Mouse (Mus musculus) heart, postnatal 25 days (tissue): ENCODE data around the gene Fam166b. TPM values are rescaled to one million over a fixed set of nuclear protein-coding genes. Genes with fewer than 3 reads are reported as not detected.

Source experiments
- DNase-seq: peaks from one replicate; pipeline ENCODE4 v3.0.0; 2022; ENCODE audit warnings: low spot score
- intact Hi-C: fragments of 180-260 bp; cut with DNase I; formaldehyde crosslinking; loops from one replicate; pipeline ENCODE4 v1.15.1; 2025
- total RNA-seq, 2 experiments: library from RNA; stranded (reverse); gene quantifications; 2 replicates each; pipeline ENCODE4 v1.2.3; 2021

Gene Fam166b
- total RNA-seq, 2 experiments from 2014 or later, result not detected

- no peak for DNase-seq
- intact Hi-C loops, result no loop called here
These were observed 3.9 kb upstream of the Fam166b start for GRCm38 (mm10) chr4:43432832-43433231.

DNA sequence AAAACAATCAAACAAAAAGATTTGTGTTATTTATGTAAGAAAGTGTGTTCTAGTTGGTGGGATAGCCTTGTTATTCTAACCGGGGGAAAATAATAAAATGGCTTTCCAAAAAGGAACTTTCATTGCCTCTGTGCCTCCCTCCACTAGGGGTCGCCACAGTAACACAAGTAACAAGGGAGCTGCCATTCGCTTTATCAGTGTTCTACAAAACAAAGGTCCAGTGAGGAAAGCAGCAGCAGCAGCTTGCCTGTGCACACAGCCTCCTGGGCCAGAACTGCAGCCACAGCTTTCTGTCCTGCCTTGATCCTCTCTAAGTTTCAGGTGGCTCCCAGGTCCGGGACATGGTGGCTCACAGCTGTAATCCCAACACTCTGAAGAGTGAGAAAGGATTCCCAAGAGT is 2.8 kb upstream of the Fam166b start:
- DNase-seq, result no peak
- intact Hi-C loops, result no loop called here

GRCm38 (mm10) chr4:43428180-43428861 is 613 bp downstream of the Fam166b start:
- DNase-seq, result no peak
- intact Hi-C loops, result no loop called here

- intact Hi-C loops, result no loop called here
- no peak for DNase-seq
These were observed 1.3 kb downstream of the Fam166b start for GRCm38 (mm10) chr4:43427501-43428179.

DNA sequence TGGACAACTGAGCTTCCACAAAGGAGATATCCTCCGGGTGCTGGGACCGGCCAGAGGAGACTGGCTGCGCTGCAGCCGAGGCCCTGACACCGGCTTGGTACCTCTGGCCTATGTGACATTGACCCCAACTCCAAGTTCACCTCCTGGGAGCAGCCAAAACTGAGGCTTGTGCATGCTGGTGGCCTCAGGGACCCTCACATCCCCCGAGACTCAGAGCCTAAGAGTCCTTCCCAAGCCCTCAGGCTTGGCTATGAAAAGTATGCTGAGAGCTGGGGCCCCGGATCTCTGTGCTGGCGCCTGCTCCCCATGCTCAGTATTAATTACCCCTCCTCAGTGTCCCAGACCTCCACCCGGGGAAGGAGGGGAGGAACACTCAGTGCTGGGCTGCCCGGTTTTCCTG is 2.4 kb downstream of the Fam166b start:
- intact Hi-C loops, result no loop called here
- no peak for DNase-seq

GRCm38 (mm10) chr4:43425648-43426380 is 3.1 kb downstream of the Fam166b start:
- no peak for DNase-seq
- intact Hi-C loops, result no loop called here

GRCm38 (mm10) chr4:43425197-43425596 is 3.7 kb downstream of the Fam166b start:
- intact Hi-C loops, result no loop called here

GRCm38 (mm10) chr4:43424072-43424471 is 4.9 kb downstream of the Fam166b start:
- no peak for DNase-seq
- intact Hi-C loops, result loop anchor here (5.0 kb wide), 1 partner anchor 372 kb away; no protein-coding TSS in a partner anchor

More at GRCm38 (mm10) chr4:43425197-43425596, 3.7 kb downstream of the Fam166b start:
- DNase-seq, result no peak

DNA sequence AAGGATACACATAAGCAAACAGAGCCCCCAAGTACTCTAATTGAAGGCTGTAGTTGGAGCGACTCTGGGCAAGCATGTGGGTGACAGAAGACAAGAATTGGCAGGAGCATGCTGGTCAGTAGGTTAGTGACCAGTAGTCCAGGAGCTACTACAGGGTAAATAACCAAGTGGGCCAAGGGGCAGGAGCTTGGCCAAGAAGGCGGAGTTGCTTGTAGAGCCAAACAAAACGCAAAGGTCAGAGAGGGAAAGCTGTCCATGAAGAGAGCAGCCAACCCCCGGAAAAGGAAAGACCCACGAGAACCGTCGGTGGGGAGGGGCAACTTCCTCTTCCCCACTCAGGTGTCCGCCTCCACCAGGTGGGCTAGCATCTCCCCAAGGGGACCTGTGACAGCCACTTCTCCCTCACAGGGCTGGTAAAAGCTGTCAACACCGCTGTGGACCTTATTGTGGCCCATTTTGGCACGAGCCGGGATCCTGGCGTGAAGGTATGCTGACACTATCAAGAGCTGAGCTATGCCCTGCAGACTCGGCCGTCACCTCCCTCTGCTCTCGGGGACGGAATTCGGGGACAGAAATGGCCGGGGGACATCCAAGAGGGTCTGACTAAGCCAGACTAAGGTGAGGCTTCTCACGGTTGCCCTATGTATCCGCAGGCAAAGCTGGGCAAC is 5.5 kb downstream of the Fam166b start:
- DNase-seq, result no peak
- intact Hi-C loops, result loop anchor here (5.0 kb wide), 1 partner anchor 371 kb away; no protein-coding TSS in a partner anchor

DNA sequence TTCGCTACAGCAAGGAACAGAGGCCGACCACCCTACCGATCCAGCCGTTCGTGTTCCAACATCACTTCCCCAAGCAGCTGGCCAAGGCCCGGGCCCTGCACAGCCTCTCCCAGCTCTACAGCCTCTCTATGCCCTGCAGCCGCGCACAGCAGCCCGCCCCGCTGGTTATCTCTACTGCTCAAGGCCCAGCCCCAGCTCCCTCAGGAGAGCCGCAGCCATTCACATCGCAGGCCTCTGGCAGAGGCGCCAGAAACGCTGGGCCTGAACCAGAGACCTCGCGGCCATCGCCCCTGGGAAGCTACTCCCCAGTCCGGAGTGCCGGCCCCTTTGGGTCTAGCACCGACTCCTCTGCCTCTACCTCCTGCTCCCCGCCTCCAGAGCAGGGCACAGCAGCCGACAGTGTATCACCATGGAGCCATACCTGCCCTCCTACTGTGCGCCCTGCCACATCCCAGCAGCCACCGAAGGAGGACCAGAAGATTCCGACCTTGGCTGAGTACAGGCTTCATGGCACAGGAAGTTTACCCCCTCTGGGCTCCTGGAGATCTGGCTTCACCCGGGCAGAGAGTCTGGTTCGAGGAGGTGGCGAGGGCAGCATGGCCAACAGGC is 7.2 kb downstream of the Fam166b start:
- no peak for DNase-seq

GRCm38 (mm10) chr4:43420305-43420704 is 8.6 kb downstream of the Fam166b start:
- DNase-seq, result peak; percentile 68
- intact Hi-C loops, result loop anchor here (1.0 to 5.0 kb wide), 3 partner anchors 38 to 368 kb away; partner anchors contain the start of gene Atp8b5

More for the DNA sequence above, 7.2 kb downstream of the Fam166b start:
- intact Hi-C loops, result loop anchor here (1.0 to 5.0 kb wide), 2 partner anchors 68 to 369 kb away; no protein-coding TSS in a partner anchor

DNA sequence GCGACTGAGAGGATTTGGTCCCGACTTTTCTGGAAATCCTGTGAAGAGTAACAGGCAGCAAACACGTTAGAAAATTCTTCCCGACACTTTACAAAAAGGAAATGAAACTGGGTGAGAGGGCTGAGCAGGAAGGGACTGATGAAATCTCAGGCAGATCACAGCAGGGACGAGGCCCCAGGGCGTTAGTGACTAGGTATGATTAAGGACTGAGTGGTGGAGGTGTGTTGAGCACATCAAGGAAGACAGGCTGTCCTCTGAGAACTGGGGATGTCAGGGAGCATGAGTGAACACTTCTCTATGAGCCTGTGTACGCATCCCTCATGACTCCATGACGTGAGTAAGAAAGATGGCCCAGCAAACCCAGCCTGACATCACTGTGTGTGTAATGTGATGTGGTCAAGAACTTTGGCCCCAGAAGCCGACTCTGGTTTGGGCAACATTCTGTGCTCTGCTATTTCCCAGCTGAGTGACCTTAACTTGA is 9.1 kb downstream of the Fam166b start:
- no peak for DNase-seq
- intact Hi-C loops, result loop anchor here (1.0 to 5.0 kb wide), 3 partner anchors 38 to 368 kb away; partner anchors contain the start of gene Atp8b5

GRCm38 (mm10) chr4:43418973-43419656 is 9.8 kb downstream of the Fam166b start:
- DNase-seq, result no peak
- intact Hi-C loops, result no loop called here

GRCm38 (mm10) chr4:43418450-43418849 is 10.5 kb downstream of the Fam166b start:
- intact Hi-C loops, result no loop called here
- no peak for DNase-seq

- no peak for DNase-seq
- intact Hi-C loops, result loop anchor here (1.0 kb wide), 1 partner anchor 10 kb away; no protein-coding TSS in a partner anchor
These were observed 11.5 kb downstream of the Fam166b start for GRCm38 (mm10) chr4:43417269-43418062.

GRCm38 (mm10) chr4:43416071-43416490 is 12.9 kb downstream of the Fam166b start:
- DNase-seq, result no peak
- intact Hi-C loops, result no loop called here

- DNase-seq, result no peak
These were observed 13.5 kb downstream of the Fam166b start for GRCm38 (mm10) chr4:43415221-43416070.

More at GRCm38 (mm10) chr4:43415221-43416070, 13.5 kb downstream of the Fam166b start:
- intact Hi-C loops, result no loop called here
